In genomic region chrX:37191744-37192379, GRCm38 (mm10) we compare ENCODE assay signal across 8 mouse cellular contexts. TPM values are rescaled to one million over a fixed set of nuclear protein-coding genes. Genes with fewer than 3 reads are reported as not detected.
DNase-seq lines count a peak whose midpoint lies in the region; ATAC-seq lines count a peak whose summit lies in the region.

No protein-coding gene starts in this region.

- peak overlapping the region; percentile 88 for H3K27ac ChIP-seq in hindbrain, embryonic 13.5 days
- H3K27ac ChIP-seq in liver, embryonic 15.5 days (replicated peaks): no peak overlapping the region

- no peaks in the 10 kb centered on the region for H3K36me3 ChIP-seq in hindbrain, embryonic 13.5 days
- H3K36me3 ChIP-seq in liver, embryonic 15.5 days (replicated peaks): no peaks in the 10 kb centered on the region

- peak; percentile 30; the same call in 1 of the 2 replicates for ATAC-seq in hindbrain, embryonic 13.5 days (ENCODE audit: low FRiP score)
- 0 out of 2 replicates have a peak, but pooled peaks have one; percentile 16 for ATAC-seq in liver, embryonic 15.5 days (ENCODE audit: insufficient read depth)

- DNase-seq in layer of hippocampus, postnatal 14 days (ENCODE audit: low spot score in 2 of 2): peak; percentile 3 to 9
- no peak for DNase-seq in layer of hippocampus, adult 9-10 months (ENCODE audit: low spot score)
- peak; percentile 10 for DNase-seq in MN1 (ENCODE audit: low spot score)
- DNase-seq in embryo, embryonic 10 days (ENCODE audit: low spot score): peak; percentile 13
- DNase-seq in right cerebral cortex, postnatal 10 days (ENCODE audit: low spot score in 2 of 2): peak; percentile 24 to 29
- no peak for DNase-seq in adrenal gland, adult 8-10 months

- no peaks in the 10 kb centered on the region for H3K27me3 ChIP-seq in hindbrain, embryonic 13.5 days
- no peaks in the 10 kb centered on the region for H3K27me3 ChIP-seq in liver, embryonic 15.5 days

- peaks cover 11% of the 10 kb centered on the region; the same call in 1 of the 2 replicates for H3K4me1 ChIP-seq in hindbrain, embryonic 13.5 days (replicated peaks)
- peaks cover 9% of the 10 kb centered on the region for H3K4me1 ChIP-seq in liver, embryonic 15.5 days (replicated peaks)

- H3K9me3 ChIP-seq in hindbrain, embryonic 13.5 days: no peaks in the 10 kb centered on the region
- H3K9me3 ChIP-seq in liver, embryonic 15.5 days (replicated peaks): no peaks in the 10 kb centered on the region

- peak overlapping the region; percentile 72 for H3K9ac ChIP-seq in hindbrain, embryonic 13.5 days
- H3K9ac ChIP-seq in liver, embryonic 15.5 days: peak overlapping the region; percentile 53

- WGBS in hindbrain, embryonic 13.5 days: 24% methylated on average over 28 of the region's 28 CpGs
- 23% methylated on average over 28 of the region's 28 CpGs for WGBS in liver, embryonic 15.5 days (ENCODE audit: insufficient replicate concordance)

- H3K4me3 ChIP-seq in hindbrain, embryonic 13.5 days: peak overlapping the region; percentile 51
- peak overlapping the region; percentile 67 for H3K4me3 ChIP-seq in liver, embryonic 15.5 days (replicated peaks)

- H3K4me2 ChIP-seq in hindbrain, embryonic 13.5 days: peak overlapping the region; percentile 58
- H3K4me2 ChIP-seq in liver, embryonic 15.5 days: peak overlapping the region; percentile 77

RNA-seq across cellular contexts. Expression of gene Rnf113a1, which starts 0.8 kb away (rescaled TPM):
- 1 to 10 TPM; 7.4 to 8.3 TPM for total RNA-seq in layer of hippocampus, postnatal 14 days (2021)
- polyA plus RNA-seq in hindbrain, embryonic 13.5 days (2015; fragmentation: Nextera tagmentation; extraction: Ambion mirVana): 18.6 and 20.0 TPM in 2 replicates
- polyA plus RNA-seq in liver, embryonic 15.5 days (2015; fragmentation: Nextera tagmentation; extraction: Ambion mirVana): 2.7 TPM in 2 replicates
- total RNA-seq in adrenal gland, adult 8-10 months (2022): 1 to 10 TPM; 4.6 to 5.5 (median 5.3) TPM

RNA-seq across cellular contexts. Expression of gene Ndufa1, which starts 0.9 kb away (rescaled TPM):
- total RNA-seq in layer of hippocampus, postnatal 14 days (2021): 100 to 1,000 TPM; 257 to 290 TPM
- polyA plus RNA-seq in hindbrain, embryonic 13.5 days (2015; fragmentation: Nextera tagmentation; extraction: Ambion mirVana): 683 and 716 TPM in 2 replicates
- polyA plus RNA-seq in liver, embryonic 15.5 days (2015; fragmentation: Nextera tagmentation; extraction: Ambion mirVana): 216 and 235 TPM in 2 replicates
- total RNA-seq in adrenal gland, adult 8-10 months (2022): 100 to 1,000 TPM; 250 to 390 (median 291) TPM

RNA-seq across cellular contexts. Expression of gene Gm9, which starts 19.0 kb away (rescaled TPM):
- not detected for total RNA-seq in layer of hippocampus, postnatal 14 days (2021)
- polyA plus RNA-seq in hindbrain, embryonic 13.5 days (2015; fragmentation: Nextera tagmentation; extraction: Ambion mirVana): not detected in 2 replicates
- polyA plus RNA-seq in liver, embryonic 15.5 days (2015; fragmentation: Nextera tagmentation; extraction: Ambion mirVana): not detected in 2 replicates
- not detected for total RNA-seq in adrenal gland, adult 8-10 months (2022)

RNA-seq across cellular contexts. Expression of gene Akap14, which starts 23.2 kb away (rescaled TPM):
- total RNA-seq in layer of hippocampus, postnatal 14 days (2021): under 1 TPM in 1 of 2 experiments, not detected in 1; 0.18 TPM
- 0.28 and 0.30 TPM in 2 replicates for polyA plus RNA-seq in hindbrain, embryonic 13.5 days (2015; fragmentation: Nextera tagmentation; extraction: Ambion mirVana)
- polyA plus RNA-seq in liver, embryonic 15.5 days (2015; fragmentation: Nextera tagmentation; extraction: Ambion mirVana): not detected in 2 replicates
- not detected for total RNA-seq in adrenal gland, adult 8-10 months (2022)

RNA-seq across cellular contexts. Expression of gene Rhox1, which starts 30.2 kb away (rescaled TPM):
- total RNA-seq in layer of hippocampus, postnatal 14 days (2021): not detected
- polyA plus RNA-seq in hindbrain, embryonic 13.5 days (2015; fragmentation: Nextera tagmentation; extraction: Ambion mirVana): not detected in 2 replicates
- polyA plus RNA-seq in liver, embryonic 15.5 days (2015; fragmentation: Nextera tagmentation; extraction: Ambion mirVana): not detected in 2 replicates
- not detected for total RNA-seq in adrenal gland, adult 8-10 months (2022)

Comparison
In these comparisons a context has a peak if more than half of its experiments do, and no peak if none do; other contexts are left out.
1. DNase-seq: peak in layer of hippocampus, postnatal 14 days (2 of 2), MN1 (single experiment), embryo, embryonic 10 days (single experiment) and right cerebral cortex, postnatal 10 days (2 of 2); none in layer of hippocampus, adult 9-10 months (single experiment) and adrenal gland, adult 8-10 months (single experiment).